Mouse (Mus musculus) limb, embryonic 13.5 days (tissue): ENCODE results near the gene Glyr1. TPM values are rescaled to one million over a fixed set of nuclear protein-coding genes. Genes with fewer than 3 reads are reported as not detected.

ENCODE experiments used
- ATAC-seq: fragments of 200-750 bp; cut with Nextera tagmentation; 2 replicates; pipeline ENCODE4 v1.8.0; 2017; ENCODE audit warnings: low read depth, moderate number of reproducible peaks, moderate TSS enrichment; ENCODE audit not compliant: low FRiP score
- H3K27ac ChIP-seq: fragments of 300-500 bp; sonication (generic); 2 replicates; pipeline ENCODE4 v1.5.1; 2015; ENCODE audit warnings: inconsistent platforms, mild to moderate bottlenecking, moderate library complexity
- H3K27me3 ChIP-seq: fragments of 300-500 bp; sonication (generic); 2 replicates; pipeline ENCODE4 v1.6.1; 2015; ENCODE audit warnings: mild to moderate bottlenecking, inconsistent platforms
- H3K36me3 ChIP-seq: fragments of 300-500 bp; sonication (generic); 2 replicates; pipeline ENCODE4 v1.6.1; 2015; ENCODE audit warnings: inconsistent platforms, mild to moderate bottlenecking, moderate library complexity
- H3K4me1 ChIP-seq: fragments of 300-500 bp; sonication (generic); 2 replicates; pipeline ENCODE4 v1.6.1; 2015; ENCODE audit warnings: inconsistent platforms
- H3K4me2 ChIP-seq: fragments of 300-500 bp; sonication (generic); replicated peaks from 2 replicates; pipeline ENCODE4 v1.6.1; 2015; ENCODE audit warnings: inconsistent platforms, mild to moderate bottlenecking, moderate library complexity
- H3K4me3 ChIP-seq: fragments of 300-500 bp; sonication (generic); 2 replicates; pipeline ENCODE4 v1.5.1; 2015; ENCODE audit warnings: moderate library complexity, mild to moderate bottlenecking, inconsistent platforms
- H3K9ac ChIP-seq: fragments of 300-500 bp; sonication (generic); 2 replicates; pipeline ENCODE4 v1.6.1; 2015; ENCODE audit warnings: mild to moderate bottlenecking, inconsistent platforms
- H3K9me3 ChIP-seq: fragments of 300-500 bp; sonication (generic); 2 replicates; pipeline ENCODE4 v1.6.1; 2016; ENCODE audit warnings: inconsistent platforms
- WGBS: fragments of 180-500 bp; shearing (Covaris S2); methylation state at CpG from one replicate; pipeline ENCODE4 v1.1.7; 2015; 5-methylcytosine and 5-hydroxymethylcytosine counted together
- polyA plus RNA-seq: library from polyadenylated mRNA; unstranded; fragments of >200 nt; fragmentation: Nextera tagmentation; extraction: Ambion mirVana; gene quantifications from 2 replicates; pipeline ENCODE4 v1.2.1, GENCODE M21; 2015

Gene Glyr1
- polyA plus RNA-seq = 140 and 150 TPM in 2 replicates

- H3K9ac ChIP-seq = peak within 1 kb of the TSS; percentile 97
- no peaks in the 10 kb centered on the region for H3K27me3 ChIP-seq
- no peaks in the 10 kb centered on the region for H3K9me3 ChIP-seq
- H3K4me2 ChIP-seq = peak within 1 kb of the TSS; percentile 94
- peak within 1 kb of the TSS; percentile 96 for H3K27ac ChIP-seq
- peak within 1 kb of the TSS; percentile 97 for H3K4me3 ChIP-seq
- WGBS = under 1% methylated on average over 55 of the region's 56 CpGs
- peak; percentile 99 for ATAC-seq
- H3K4me1 ChIP-seq = peaks cover 26% of the 10 kb centered on the region
- peaks cover 32% of the 10 kb centered on the region for H3K36me3 ChIP-seq
These were observed at the start of gene Glyr1, which contains the start of gene Ubn1 for GRCm38 (mm10) chr16:5049774-5050234. Glyr1 (minus strand) TSS chr16:5049863. Ubn1 (plus strand) TSS chr16:5050057.

- Histone ChIP-seq H3K36me3 (no peaks in the 10 kb centered on the region), H3K4me1 (no peaks in the 10 kb centered on the region), H3K4me2 (no peak overlapping the region), H3K9ac (no peak overlapping the region), H3K27me3 (no peaks in the 10 kb centered on the region), H3K9me3 (no peaks in the 10 kb centered on the region), H3K4me3 (no peak overlapping the region), H3K27ac (no peak overlapping the region)
- WGBS = 85% methylated on average over 7 of the region's 8 CpGs
- ATAC-seq = no peak
These were observed 46.8 kb upstream of the Glyr1 start for GRCm38 (mm10) chr16:5096504-5096903.

- ATAC-seq = no peak
- no peak overlapping the region for H3K9ac ChIP-seq
- no peak overlapping the region for H3K4me2 ChIP-seq
- no peak overlapping the region for H3K4me3 ChIP-seq
- no peaks in the 10 kb centered on the region for H3K4me1 ChIP-seq
- no peaks in the 10 kb centered on the region for H3K27me3 ChIP-seq
- peaks cover 2% of the 10 kb centered on the region; the same call in 1 of the 2 replicates for H3K36me3 ChIP-seq
- no peaks in the 10 kb centered on the region for H3K9me3 ChIP-seq
- 85% methylated on average over 5 of the region's 5 CpGs for WGBS
- H3K27ac ChIP-seq = no peak overlapping the region
These were observed 43.6 kb upstream of the Glyr1 start for GRCm38 (mm10) chr16:5093285-5093684.

- H3K9ac ChIP-seq = no peak overlapping the region
- no peak for ATAC-seq
- H3K4me2 ChIP-seq = no peak overlapping the region
- no peaks in the 10 kb centered on the region for H3K9me3 ChIP-seq
- H3K4me3 ChIP-seq = no peak overlapping the region
- WGBS = 53% methylated on average over 10 of the region's 10 CpGs
- no peaks in the 10 kb centered on the region for H3K4me1 ChIP-seq
- no peaks in the 10 kb centered on the region for H3K27me3 ChIP-seq
- H3K27ac ChIP-seq = no peak overlapping the region
- H3K36me3 ChIP-seq = peaks cover 44% of the 10 kb centered on the region
These were observed 39.4 kb upstream of the Glyr1 start for GRCm38 (mm10) chr16:5089021-5089420.

GRCm38 (mm10) chr16:5086179-5086578, 36.5 kb upstream of the Glyr1 start:
- no peaks in the 10 kb centered on the region for H3K9me3 ChIP-seq
- no peak overlapping the region for H3K4me2 ChIP-seq
- H3K9ac ChIP-seq = no peak overlapping the region
- no peaks in the 10 kb centered on the region for H3K4me1 ChIP-seq
- WGBS = 93% methylated on average over 2 of the region's 2 CpGs
- H3K27me3 ChIP-seq = no peaks in the 10 kb centered on the region
- H3K4me3 ChIP-seq = no peak overlapping the region
- peaks cover 72% of the 10 kb centered on the region for H3K36me3 ChIP-seq
- ATAC-seq = no peak
- H3K27ac ChIP-seq = no peak overlapping the region

- H3K4me3 ChIP-seq = no peak overlapping the region
- H3K27ac ChIP-seq = no peak overlapping the region
- H3K27me3 ChIP-seq = no peaks in the 10 kb centered on the region
- ATAC-seq = no peak
- no peak overlapping the region for H3K9ac ChIP-seq
- no peaks in the 10 kb centered on the region for H3K4me1 ChIP-seq
- no peak overlapping the region for H3K4me2 ChIP-seq
- H3K9me3 ChIP-seq = no peaks in the 10 kb centered on the region
- peaks cover 76% of the 10 kb centered on the region for H3K36me3 ChIP-seq
- 82% methylated on average over 4 of the region's 4 CpGs for WGBS
These were observed 35.5 kb upstream of the Glyr1 start for GRCm38 (mm10) chr16:5085196-5085595.

- no peak overlapping the region for H3K9ac ChIP-seq
- H3K4me3 ChIP-seq = no peak overlapping the region
- no peaks in the 10 kb centered on the region for H3K27me3 ChIP-seq
- no peak overlapping the region for H3K27ac ChIP-seq
- no peaks in the 10 kb centered on the region for H3K9me3 ChIP-seq
- no peak overlapping the region for H3K4me2 ChIP-seq
- ATAC-seq = no peak
- peaks cover 95% of the 10 kb centered on the region for H3K36me3 ChIP-seq
- WGBS = 91% methylated on average over 5 of the region's 5 CpGs
- H3K4me1 ChIP-seq = no peaks in the 10 kb centered on the region
These were observed 24.7 kb upstream of the Glyr1 start for GRCm38 (mm10) chr16:5074341-5074740.

- ATAC-seq = no peak
These were observed 22.3 kb upstream of the Glyr1 start for GRCm38 (mm10) chr16:5071974-5072373.

GRCm38 (mm10) chr16:5070321-5070720, 20.7 kb upstream of the Glyr1 start:
- no peak overlapping the region for H3K27ac ChIP-seq
- no peak overlapping the region for H3K9ac ChIP-seq
- 91% methylated on average over 3 of the region's 3 CpGs for WGBS
- no peak overlapping the region for H3K4me3 ChIP-seq
- H3K36me3 ChIP-seq = peaks cover 86% of the 10 kb centered on the region
- H3K4me1 ChIP-seq = no peaks in the 10 kb centered on the region
- no peak overlapping the region for H3K4me2 ChIP-seq
- H3K27me3 ChIP-seq = no peaks in the 10 kb centered on the region
- no peaks in the 10 kb centered on the region for H3K9me3 ChIP-seq
- ATAC-seq = no peak

More at GRCm38 (mm10) chr16:5071974-5072373, 22.3 kb upstream of the Glyr1 start:
- H3K4me1 ChIP-seq = no peaks in the 10 kb centered on the region
- H3K27ac ChIP-seq = no peak overlapping the region
- H3K4me3 ChIP-seq = no peak overlapping the region
- H3K27me3 ChIP-seq = no peaks in the 10 kb centered on the region
- H3K4me2 ChIP-seq = no peak overlapping the region
- H3K36me3 ChIP-seq = peaks cover 92% of the 10 kb centered on the region
- 87% methylated on average over 7 of the region's 7 CpGs for WGBS
- no peak overlapping the region for H3K9ac ChIP-seq
- H3K9me3 ChIP-seq = no peaks in the 10 kb centered on the region

GRCm38 (mm10) chr16:5063472-5063871, 13.8 kb upstream of the Glyr1 start:
- Histone ChIP-seq H3K9ac (no peak overlapping the region), H3K9me3 (no peaks in the 10 kb centered on the region), H3K4me3 (no peak overlapping the region), H3K27ac (no peak overlapping the region), H3K36me3 (peaks cover 59% of the 10 kb centered on the region), H3K4me1 (no peaks in the 10 kb centered on the region), H3K4me2 (no peak overlapping the region), H3K27me3 (no peaks in the 10 kb centered on the region)
- ATAC-seq = no peak
- 91% methylated on average over 4 of the region's 4 CpGs for WGBS

- H3K36me3 ChIP-seq = peaks cover 53% of the 10 kb centered on the region
- no peak overlapping the region for H3K4me2 ChIP-seq
- no peaks in the 10 kb centered on the region for H3K4me1 ChIP-seq
- no peak for ATAC-seq
- H3K4me3 ChIP-seq = no peak overlapping the region
- no peak overlapping the region for H3K27ac ChIP-seq
- H3K9me3 ChIP-seq = no peaks in the 10 kb centered on the region
- H3K27me3 ChIP-seq = no peaks in the 10 kb centered on the region
- no peak overlapping the region for H3K9ac ChIP-seq
- WGBS = 85% methylated on average over 1 of the region's 1 CpGs
These were observed 8.5 kb upstream of the Glyr1 start for GRCm38 (mm10) chr16:5058114-5058513.

- peak overlapping the region; percentile 94 for H3K9ac ChIP-seq
- peak overlapping the region; percentile 97 for H3K4me3 ChIP-seq
- ATAC-seq = peak; percentile 68
- peaks cover 26% of the 10 kb centered on the region for H3K4me1 ChIP-seq
- H3K9me3 ChIP-seq = no peaks in the 10 kb centered on the region
- peaks cover 32% of the 10 kb centered on the region for H3K36me3 ChIP-seq
- H3K27me3 ChIP-seq = no peaks in the 10 kb centered on the region
- H3K27ac ChIP-seq = peak overlapping the region; percentile 96
- WGBS = under 1% methylated on average over 77 of the region's 78 CpGs
- peak overlapping the region; percentile 94 for H3K4me2 ChIP-seq
These were observed 818 bp upstream of the Glyr1 start for GRCm38 (mm10) chr16:5050251-5051110.
